Mouse (Mus musculus): ENCODE data around the gene Pde10a.

Pde10a gene

DNA sequence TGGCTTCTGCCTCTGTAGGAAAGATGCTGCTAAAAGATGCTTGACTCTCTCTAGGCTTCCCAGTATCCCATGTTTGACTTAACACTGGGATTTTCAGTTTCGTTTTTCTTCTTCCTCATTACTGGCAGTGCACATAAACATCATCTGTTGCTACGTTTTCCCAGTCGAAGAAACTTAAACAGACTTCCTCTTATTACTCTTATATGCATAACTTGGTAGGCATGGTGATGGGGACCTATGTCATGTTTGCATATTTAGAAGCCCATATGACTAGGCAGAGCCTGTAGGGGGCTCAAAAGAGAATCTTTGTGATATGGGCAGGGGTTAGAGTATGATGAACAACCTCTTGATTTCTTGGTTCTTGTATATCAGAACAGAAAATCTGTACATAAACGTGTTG is 224.3 kb downstream of the Pde10a start:
- no peak for DNase-seq (ENCODE audit: low read depth, low spot score)

DNA sequence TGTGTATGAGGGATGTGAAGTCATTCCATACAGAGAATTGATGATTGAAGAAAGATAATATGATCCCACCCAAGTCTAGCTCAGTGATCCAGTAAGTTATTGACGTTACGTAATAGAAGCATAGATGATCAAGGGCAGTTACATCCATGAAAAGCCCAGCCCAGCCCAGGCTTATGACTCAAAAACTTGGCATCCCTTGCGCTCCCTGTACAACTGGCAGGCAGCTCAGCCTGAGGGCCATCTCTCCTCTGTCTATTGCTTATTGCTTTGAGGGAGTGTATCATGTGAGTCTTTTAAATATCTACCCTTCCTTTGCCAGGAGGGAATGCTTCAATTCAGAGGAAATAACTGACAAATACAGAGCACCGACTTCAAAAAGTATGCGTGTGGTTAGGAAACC is 232.4 kb downstream of the Pde10a start:
- no peak for DNase-seq (ENCODE audit: low read depth, low spot score)

DNA sequence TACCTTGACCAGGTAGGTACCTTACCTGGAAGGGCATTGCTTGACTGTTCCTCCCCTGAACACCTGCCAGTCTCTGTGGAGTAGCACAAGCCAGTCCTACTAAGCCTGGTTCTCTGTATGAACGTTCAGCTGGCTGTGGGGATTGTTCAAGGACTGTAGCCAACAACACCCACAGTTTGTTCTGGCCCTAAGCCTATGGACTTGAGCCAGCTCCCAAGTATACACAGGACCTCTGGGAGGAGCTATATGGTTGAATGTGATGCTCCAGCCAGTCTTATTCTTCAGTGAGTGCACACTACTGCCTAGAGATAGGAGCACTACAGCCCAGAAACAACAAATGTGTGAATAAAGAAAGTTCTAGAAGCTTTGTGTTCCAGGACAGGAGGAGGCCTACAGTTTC is 238.1 kb downstream of the Pde10a start:
- DNase-seq (ENCODE audit: low read depth, low spot score) = no peak

DNA sequence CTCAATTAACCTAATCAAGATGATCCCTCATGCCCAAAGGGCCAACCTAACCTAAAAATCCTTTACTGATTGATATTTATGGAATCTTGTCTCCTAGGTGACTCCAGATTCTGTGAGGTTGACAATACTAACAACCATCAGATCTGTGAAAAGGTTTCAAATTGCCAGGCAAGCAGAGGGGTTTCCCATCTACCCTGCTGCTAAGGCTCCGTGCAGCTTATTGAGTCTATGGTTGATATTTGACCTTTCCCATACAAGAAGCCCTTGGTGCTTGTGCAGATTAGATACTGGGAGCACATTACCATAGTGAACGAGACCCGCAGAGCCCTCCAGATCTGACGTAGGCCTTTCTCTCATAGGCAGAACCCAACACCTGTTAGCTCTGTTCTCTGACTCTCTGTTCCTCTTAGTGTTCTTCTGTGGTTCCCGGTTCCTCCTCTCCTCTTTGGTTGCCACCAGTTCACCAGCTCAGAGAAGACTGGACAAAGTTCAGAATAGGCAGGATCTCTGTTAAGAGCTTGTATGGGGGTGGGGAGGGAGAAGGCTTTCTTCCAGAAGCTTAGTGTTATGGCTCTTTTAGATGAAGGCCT is 240.9 kb downstream of the Pde10a start:
- no peak for DNase-seq (ENCODE audit: low read depth, low spot score)

DNA sequence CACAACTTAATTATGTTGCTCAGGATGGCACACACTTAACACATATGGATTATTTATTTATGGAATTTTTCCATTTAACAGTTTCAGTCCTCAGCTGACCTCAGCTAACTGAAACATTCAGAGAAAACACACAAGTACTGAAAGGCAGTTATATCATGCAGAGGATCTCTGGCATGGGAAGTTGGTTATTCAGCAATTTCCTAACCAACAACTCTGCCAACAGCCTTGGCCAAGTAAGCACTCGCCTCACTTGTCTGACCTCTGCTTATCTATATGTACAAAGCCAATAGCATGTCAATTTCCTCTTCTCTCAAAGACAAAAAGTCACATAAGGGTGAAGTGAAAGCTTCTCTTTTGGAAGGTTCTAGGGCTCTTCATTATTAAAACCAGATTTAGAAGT is 244.0 kb downstream of the Pde10a start:
- DNase-seq (ENCODE audit: low read depth, low spot score) = no peak

DNA sequence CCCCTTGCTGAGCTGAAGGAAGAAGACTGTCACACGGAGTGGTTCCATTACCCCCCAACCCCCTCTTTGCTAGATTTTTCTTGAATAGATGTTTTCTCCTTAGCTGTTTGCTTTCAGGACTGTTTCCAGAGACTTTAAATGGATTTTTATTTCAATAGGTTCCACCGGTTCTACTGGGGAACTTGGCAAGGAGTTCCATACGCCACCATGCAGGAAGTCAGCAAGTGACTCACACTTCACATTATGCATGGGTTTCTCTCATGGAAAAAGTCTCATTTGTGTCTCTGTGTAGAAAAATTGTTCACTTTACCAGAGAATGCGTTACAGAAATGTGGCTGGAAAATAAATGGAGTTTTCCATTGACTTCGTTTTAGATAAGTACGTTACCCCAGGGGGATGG is 248.2 kb downstream of the Pde10a start:
- no peak for DNase-seq (ENCODE audit: low read depth, low spot score)

DNA sequence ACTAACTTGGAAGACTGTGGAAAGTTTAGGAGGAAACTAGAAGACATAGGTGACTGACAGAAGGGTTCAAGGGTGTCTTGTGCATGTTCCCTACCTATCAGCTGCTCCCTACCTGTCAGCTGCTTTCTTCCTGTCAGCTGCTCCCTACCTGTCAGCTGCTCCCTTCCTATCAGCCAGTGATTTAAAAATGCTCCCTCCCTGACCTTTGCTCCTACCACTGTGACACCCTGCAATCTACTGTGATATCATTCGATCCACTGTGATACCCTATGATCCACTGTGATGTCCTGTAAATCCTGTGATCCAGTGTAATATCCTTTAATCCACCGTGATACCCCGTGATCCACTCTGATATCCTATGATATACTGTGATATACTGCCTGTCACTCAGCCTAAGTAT is 249.1 kb downstream of the Pde10a start:
- no peak for DNase-seq (ENCODE audit: low read depth, low spot score)

DNA sequence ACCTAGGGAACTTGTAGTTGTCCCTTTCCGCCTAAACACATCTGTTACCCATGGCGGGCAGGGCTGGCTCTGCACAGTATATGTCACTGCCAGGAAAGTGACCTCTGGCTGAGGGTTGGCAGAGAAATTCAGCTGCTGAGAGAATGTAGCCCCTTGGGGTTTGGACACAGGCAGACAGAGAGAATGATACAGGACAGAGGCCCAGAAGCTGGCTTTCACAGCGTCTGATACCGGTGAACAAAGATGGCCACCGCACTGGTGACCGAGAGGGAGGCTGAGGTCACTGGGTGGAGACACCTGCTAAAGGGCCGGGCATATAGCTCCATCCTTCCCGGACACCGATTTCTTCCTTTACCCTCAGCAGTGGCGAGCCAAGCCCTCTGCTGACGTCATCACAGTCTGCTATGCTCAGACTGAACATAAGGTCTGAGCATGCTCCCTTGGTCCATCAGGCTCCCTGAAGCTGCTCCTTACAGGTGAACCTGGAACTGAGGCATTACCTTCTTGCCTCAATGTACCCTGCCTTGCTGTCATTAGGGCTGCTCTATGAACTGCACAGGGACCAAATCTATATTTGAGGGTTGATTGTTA is 250.5 kb downstream of the Pde10a start:
- DNase-seq (ENCODE audit: low read depth, low spot score) = no peak

DNA sequence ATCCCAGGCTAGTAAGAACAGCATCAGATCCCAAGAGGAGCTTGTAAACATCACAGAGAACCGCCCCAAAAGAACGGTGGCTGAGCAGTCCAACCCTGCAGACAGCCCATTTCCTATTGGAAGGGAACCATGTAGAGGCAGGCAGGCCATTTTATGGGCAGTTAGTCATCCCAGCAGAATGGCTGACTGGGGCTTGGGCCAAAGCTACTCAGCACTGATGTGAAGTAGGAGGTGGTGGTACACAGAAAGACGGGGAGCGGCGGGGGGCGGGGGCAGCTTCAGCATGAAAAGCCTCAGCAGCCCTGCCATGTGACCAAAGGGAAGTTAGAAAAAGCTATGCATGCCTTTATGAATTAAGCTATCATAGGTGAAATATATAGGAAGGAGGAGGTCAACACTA is 252.5 kb downstream of the Pde10a start:
- no peak for DNase-seq (ENCODE audit: low read depth, low spot score)

DNA sequence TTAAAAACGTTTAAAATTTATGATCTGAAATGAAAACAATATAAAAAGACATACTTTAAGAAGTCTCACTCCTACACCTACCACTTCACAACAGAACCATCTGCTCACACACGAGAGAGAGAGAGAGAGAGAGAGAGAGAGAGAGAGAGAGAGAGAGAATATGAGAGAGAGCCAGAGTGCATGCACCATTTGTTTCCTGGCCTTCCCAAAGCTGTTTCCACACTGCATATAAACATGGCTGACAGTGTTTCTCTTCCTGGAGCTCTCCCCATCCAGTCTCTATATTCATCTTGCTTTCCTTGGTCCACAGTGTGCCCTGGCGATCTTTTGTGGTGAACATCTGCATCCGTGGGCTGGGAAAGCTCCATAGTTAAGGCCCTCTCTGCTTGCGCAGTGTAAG is 253.7 kb downstream of the Pde10a start:
- DNase-seq (ENCODE audit: low read depth, low spot score) = no peak

DNA sequence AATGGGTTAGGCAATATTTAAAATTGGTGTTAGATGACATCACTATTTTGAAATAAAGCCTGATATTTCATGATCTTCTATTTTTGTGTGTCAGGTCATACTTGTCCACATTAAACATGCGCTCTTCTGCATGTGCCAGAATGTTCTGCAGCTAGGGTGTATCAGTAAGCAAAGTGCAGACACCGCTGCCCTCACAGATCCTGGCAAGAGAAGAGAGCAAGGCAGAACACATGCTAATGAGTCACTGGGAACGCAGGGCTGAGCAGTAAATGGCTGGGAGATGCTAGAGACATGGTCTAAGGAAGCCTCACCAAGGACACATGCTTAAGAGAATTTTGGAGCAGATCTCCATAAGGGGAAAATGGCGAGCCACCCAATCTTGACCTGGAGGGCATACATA is 255.3 kb downstream of the Pde10a start:
- no peak for DNase-seq (ENCODE audit: low read depth, low spot score)

DNA sequence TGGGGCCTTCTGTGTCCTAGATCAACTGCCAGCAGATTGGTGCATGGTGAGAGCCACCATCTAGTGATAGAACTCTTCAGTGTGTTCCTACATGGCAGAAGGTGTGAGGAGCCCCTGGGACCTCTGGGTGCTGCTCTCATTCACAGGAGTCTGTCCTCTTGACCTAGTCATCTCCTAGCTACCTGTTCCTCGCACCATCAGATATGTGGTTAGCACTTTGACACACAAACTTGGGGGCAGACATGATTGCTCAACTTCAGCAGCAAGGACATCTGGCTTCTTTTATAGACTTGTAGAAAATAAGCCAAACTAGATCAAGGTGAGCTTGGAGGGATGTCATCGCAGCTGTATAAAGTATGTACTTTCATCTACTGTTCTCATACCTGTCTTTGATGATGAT is 255.9 kb downstream of the Pde10a start:
- no peak for DNase-seq (ENCODE audit: low read depth, low spot score)

DNA sequence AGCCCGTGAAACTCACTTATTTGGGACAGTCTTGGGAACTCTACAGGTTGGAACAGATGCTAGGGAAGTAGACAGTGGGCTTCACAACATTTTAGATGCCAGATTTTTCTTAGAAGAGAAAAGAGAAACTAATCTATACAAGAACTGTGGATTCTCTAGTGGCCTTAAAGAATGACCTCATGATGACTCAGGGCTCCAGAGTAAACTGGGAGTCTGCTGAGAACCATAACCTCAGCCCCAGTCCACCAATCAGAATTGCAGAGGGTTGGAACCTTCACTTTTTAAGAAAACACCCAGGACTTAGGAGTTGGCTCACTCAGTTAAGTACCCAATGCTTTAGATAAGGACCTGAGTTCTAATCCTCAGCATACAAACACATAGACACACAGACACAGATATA is 256.4 kb downstream of the Pde10a start:
- no peak for DNase-seq (ENCODE audit: low read depth, low spot score)

DNA sequence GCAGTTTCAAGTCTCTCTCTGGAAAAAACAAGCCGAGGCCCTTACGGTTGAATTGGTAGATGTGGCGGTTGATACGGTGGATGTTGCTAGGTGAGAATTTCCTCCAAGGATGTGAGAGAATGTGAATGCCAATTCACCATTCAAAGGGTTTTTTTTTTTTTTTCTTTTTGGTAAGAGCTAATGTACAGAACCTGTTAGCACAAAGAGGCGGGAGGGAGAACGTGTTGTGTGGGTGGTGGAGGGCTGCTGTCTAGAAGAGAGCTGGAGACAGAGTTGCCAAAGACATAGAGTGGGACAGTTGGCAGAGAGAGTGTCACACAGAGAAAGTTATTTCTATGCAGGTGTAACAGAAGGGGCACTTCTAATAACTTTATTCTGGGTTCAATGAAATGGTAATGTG is 260.7 kb downstream of the Pde10a start:
- no peak for DNase-seq (ENCODE audit: low read depth, low spot score)

DNA sequence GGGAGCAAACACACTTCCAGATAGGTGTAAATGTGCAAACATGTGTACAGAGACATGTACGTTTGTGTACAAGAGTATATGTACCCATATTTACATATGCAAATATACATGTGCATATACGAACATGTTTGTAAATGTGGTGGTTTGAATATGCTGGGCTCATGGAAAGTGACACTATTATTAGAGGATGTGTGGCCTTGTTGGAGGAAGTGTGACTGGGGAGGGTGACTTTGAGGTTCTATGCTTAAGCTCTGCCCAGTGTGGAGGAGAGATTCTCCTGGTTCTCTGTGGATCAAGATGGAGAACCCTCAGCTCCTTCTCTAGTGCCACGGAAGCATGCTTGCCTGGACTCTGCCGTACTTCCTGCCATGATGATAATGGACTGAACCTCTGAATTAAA is 261.3 kb downstream of the Pde10a start:
- no peak for DNase-seq (ENCODE audit: low read depth, low spot score)

DNA sequence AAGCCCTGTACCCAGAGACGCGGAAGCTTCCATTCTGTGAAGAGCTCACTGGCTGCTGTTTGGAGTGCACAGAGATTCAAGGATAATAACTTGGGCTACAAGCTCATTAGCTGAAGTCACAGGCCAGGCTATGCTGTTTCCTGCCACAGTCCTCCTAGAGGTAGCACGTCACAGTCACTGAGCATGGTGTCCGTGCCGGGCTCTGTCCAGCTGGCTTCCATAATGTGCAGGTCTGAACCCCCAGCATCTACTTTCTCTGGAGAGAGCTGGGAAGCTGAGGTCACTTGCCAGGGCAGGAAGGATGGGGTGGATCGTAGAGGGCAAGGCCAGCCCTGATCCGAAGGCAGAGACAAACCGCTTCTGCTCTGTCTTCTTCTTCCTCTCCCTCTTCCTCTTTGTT is 262.6 kb downstream of the Pde10a start:
- DNase-seq (ENCODE audit: low read depth, low spot score) = no peak

DNA sequence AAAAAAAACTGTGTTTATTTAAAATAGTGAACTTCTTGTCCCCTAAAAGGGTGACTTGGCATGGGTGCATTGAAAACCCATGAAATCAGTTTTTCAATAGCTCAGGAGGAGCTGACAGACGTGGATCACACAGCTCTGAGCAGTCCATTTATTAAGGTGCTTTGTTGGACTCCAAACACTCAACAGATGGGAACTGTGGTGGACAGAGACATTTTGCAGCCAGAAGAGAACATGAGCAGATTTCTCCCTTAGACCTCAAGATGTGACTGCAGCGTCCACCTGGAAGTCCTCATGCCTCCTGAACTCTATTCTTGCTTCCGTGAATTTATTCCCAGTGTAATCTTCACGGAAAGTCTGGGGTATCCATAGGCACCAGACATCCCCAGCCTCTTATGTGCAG is 266.4 kb downstream of the Pde10a start:
- DNase-seq (ENCODE audit: low read depth, low spot score) = no peak

DNA sequence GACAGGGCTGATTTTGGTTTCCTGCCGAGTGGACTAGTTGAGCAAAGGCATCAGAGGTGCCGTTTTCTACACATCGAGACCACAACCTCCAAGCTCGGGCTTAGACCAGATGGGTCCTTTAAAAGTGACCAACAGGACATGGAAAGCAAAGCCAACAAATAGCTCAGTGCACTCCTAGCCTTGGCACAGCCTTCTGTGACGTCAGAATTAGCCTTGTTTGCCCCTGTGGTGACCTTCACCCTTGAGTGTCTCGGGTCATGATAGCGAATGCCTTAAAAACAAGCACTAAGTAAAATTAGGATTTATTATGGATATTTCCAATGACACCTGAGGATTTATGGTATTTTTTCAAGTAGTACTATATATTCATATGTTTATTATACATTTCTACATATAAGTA is 267.4 kb downstream of the Pde10a start:
- DNase-seq (ENCODE audit: low read depth, low spot score) = no peak

DNA sequence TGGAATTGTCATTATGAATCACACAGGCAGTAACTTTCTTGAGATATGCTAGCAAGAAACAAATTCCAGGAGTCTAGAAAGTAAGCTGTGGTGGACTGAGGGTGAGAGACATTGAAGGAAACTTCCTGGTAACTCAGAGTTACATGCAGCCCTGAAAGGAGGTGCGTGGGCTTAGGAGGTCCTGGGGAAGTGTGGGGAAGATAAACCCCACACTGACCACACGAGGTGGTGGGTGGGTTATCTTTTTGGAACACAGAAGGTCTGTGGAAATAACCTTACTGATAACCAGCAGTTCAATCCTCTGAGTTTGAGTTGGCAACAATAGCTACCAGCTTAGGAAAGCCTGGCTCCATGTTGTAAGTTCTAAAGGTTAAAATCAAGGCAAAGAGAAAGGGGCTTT is 272.5 kb downstream of the Pde10a start:
- no peak for DNase-seq (ENCODE audit: low read depth, low spot score)

DNA sequence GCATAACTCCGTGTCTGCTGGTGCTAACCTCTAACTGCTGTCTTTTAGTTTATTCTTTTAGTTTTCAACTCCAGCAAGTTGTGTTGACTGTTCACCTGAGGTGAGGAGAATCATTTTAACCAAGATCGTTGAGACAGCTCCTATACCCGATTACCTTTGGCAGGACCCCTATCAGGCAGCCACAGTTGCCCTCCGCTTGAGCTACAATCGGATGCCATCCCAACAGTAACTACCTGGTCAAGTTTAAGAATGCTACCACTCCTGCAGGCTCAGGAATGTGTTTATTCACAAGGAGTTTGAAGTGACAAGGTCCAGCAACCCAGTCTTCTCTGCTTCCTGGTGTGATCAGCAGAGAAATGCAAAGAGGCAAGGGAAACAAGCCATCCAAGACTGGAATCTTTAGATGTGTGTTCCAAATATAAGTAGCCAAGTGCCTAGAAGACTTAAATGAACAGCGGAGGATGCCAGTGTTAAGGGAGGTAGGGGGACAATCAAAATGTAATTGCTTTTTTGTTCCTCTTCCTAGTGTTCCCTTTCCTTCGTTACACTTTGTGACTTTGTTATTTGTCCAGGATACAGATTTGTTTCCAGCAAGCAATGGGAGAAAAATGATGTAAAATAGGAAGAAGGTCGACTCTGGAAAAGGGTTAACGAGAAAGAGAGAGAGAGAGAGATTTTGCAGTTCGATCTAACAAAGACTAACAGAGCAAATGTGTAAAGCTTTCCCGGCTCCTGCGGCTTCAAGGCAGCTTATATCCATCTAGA is 273.5 kb downstream of the Pde10a start:
- no peak for DNase-seq (ENCODE audit: low read depth, low spot score)

DNA sequence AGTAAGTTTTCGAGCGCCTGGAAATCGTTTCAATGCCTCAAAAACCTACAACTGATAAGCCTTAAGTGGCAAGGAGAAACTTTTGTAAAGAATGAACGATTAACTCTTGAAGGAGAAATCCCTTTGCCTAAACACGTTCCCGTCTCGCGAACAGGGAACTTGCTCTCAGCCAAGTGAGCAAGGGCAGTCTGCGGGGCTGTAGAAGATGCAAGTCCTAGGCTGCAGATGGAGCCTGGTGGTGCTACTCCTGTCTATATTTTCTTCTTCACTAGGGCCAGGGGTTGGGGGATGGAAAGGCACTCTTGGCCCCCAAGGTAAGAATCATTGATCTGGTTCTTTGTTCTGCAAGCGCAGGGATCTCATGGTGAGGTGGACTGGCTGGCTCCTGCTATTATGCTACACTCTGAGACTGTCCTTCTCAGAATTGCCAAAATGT is 274.1 kb downstream of the Pde10a start:
- DNase-seq (ENCODE audit: low read depth, low spot score) = no peak

DNA sequence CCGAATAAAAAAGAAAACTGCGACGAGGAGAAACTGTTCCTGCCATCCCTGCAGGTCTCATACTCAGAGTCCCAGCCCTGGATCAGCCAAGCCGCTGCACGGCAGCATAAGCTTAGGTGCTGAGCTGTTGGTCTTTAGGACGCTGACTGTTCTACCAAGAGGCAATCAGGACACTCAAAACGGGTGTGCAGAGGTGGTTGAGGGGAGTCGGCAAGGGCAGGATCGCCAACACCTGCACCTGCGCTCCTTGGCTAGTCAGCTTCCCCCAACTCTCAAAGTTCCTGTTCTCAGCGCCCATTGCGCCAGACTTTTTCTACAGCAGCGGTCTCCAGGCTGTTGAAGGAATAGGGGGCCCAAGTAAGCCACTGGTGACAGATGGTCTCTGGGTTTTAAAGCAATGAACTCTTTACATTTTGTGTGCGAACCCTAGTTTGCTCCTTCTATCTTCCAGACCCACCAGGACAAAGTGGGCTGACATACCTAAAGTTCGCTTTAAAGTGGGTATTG is 274.8 kb downstream of the Pde10a start:
- DNase-seq (ENCODE audit: low read depth, low spot score) = no peak

DNA sequence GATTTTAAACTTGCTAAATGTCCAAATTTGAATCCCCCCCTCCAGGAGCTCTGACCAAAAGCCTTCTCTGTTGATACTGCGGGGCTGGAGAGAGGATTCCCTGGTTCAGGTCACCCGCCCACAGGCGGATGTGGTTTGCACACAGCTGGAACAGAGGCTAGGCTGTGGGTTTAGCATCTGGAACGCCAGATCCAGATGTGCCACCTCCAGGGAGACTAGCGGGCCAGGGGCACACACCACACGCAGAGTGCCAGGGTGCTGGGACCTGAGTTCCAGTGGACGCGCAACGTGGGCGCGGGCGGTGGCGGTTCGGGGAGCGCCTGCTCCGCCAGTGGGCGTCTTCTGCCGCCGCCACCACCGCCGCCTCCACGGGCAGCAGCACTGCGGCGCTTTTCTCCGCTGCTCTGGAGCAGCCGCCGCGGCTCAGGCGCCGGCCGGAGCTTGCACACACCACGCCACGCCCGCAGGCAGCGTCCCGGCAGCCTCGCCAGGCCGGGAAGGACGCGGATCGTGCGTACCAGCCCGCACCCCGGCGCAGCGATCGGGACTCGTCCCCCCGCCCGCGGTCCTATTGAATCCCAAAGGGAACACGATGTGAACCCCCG is 275.4 kb downstream of the Pde10a start:
- DNase-seq (ENCODE audit: low read depth, low spot score) = no peak

Measured in embryo, embryonic 11.5 days (tissue).